Mouse (Mus musculus) CD8-positive naive resting alpha-beta T cell, adult 57 days (primary cell): ENCODE measurements around the gene Clock. TPM values are rescaled to one million over a fixed set of nuclear protein-coding genes. Genes with fewer than 3 reads are reported as not detected.

Source experiments
- total RNA-seq: library from RNA; stranded (reverse); gene quantifications from one replicate; pipeline ENCODE4 v1.2.4, GENCODE M21; 2023

Gene Clock
- total RNA-seq = 23.0 TPM

GRCm38 (mm10) chr5:76304452-76305341 lies at the start of gene Clock:
Clock (minus strand) TSS chr5:76304792.

GRCm38 (mm10) chr5:76330953-76331352 lies 26.4 kb upstream of the Clock start, which contains the start of gene Pdcl2:
Pdcl2 (minus strand) TSS chr5:76331156.

GRCm38 (mm10) chr5:76183750-76184261 lies 120.8 kb downstream of the Clock start, which contains the start of gene Tmem165:
Tmem165 (plus strand) TSS chr5:76183880.

Other genes starting within 250 kb of the Clock start
- gene Srd5a3, start 164.5 kb downstream of the Clock start, total RNA-seq = 31.2 TPM
- 35.3 TPM for gene Tmem165, start 120.9 kb downstream of the Clock start, total RNA-seq
- gene Pdcl2, start 26.4 kb upstream of the Clock start, total RNA-seq = not detected
- gene Nmu, start 59.0 kb upstream of the Clock start, total RNA-seq = not detected
- not detected for gene Gm7271, start 179.2 kb upstream of the Clock start, total RNA-seq
- gene Exoc1, start 224.5 kb upstream of the Clock start, total RNA-seq = 63.2 TPM